Mouse (Mus musculus) stomach, postnatal 0 days (tissue): Measurements from ENCODE around the gene Txnrd1.

Experiments used
- CTCF ChIP-seq: IDR thresholded peaks from 2 replicates; pipeline ENCODE4 v1.5.1; 2016; ENCODE audit warnings: antibody characterized with exemption, low read depth, mild to moderate bottlenecking, moderate library complexity
- EP300 ChIP-seq: optimal IDR thresholded peaks from 2 replicates; pipeline ENCODE3; 2016; ENCODE audit warnings: antibody characterized with exemption

DNA sequence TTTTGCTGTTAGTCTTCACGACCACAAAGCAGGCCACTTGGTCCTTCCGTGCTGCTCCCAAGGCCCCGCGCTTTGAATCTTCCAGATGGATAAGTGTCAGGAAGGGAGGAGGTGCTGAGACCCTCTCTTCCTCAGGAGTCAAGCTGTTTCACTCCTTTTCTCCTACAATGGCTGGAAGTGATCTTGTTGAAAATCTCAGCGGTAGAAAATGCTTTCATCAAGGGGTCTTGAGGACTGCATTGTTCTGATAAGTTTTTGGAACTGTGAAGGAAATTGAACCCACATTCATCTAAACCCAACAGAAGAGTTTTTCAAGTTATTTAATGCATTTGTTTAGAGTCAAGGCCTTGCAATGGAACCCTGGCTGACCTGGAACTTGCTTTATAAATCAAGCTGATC, 10.0 kb upstream of the Txnrd1 start:
- TF ChIP-seq CTCF (no peak), EP300 (no peak)
